Mouse (Mus musculus): ENCODE data around the gene D630039A03Rik. TPM values are rescaled to one million over a fixed set of nuclear protein-coding genes. Genes with fewer than 3 reads are reported as not detected.
"Not testable (repeated sequence)": the region's sequence is repeated elsewhere in the genome, so short reads cannot be mapped to it uniquely, and the experiment has no call there.

D630039A03Rik gene
- polyA plus RNA-seq, 2 experiments from 2014 or later, result 14.3 to 17.3 TPM

- no peak for ATAC-seq
Measured at GRCm38 (mm10) chr4:57924556-57925071, 8.5 kb upstream of the D630039A03Rik start.

- no peak for ATAC-seq
Measured at GRCm38 (mm10) chr4:57922171-57922570, 6.1 kb upstream of the D630039A03Rik start.

- ATAC-seq, result no peak
Measured at GRCm38 (mm10) chr4:57920522-57920921, 4.4 kb upstream of the D630039A03Rik start.

GRCm38 (mm10) chr4:57919494-57920423 lies 3.7 kb upstream of the D630039A03Rik start:
- no peak for ATAC-seq

GRCm38 (mm10) chr4:57916711-57917110 lies 614 bp upstream of the D630039A03Rik start:
- ATAC-seq, result no peak

GRCm38 (mm10) chr4:57915216-57915965 lies 706 bp downstream of the D630039A03Rik start:
- peak; percentile 74 for ATAC-seq

- no peak for ATAC-seq
Measured at GRCm38 (mm10) chr4:57914193-57915190, 1.6 kb downstream of the D630039A03Rik start.

GRCm38 (mm10) chr4:57913021-57913420 lies 3.1 kb downstream of the D630039A03Rik start:
- no peak for ATAC-seq

GRCm38 (mm10) chr4:57908860-57909259 lies 7.2 kb downstream of the D630039A03Rik start:
- no peak for ATAC-seq

GRCm38 (mm10) chr4:57906708-57907107 lies 9.4 kb downstream of the D630039A03Rik start:
- ATAC-seq, result no peak

- ATAC-seq, result peak; percentile 53
Measured at GRCm38 (mm10) chr4:57904638-57905037, 11.5 kb downstream of the D630039A03Rik start.

- ATAC-seq, result peak; percentile 67
Measured at GRCm38 (mm10) chr4:57904211-57904610, 11.9 kb downstream of the D630039A03Rik start.

- ATAC-seq, result no peak
Measured at GRCm38 (mm10) chr4:57902619-57903018, 13.5 kb downstream of the D630039A03Rik start.

GRCm38 (mm10) chr4:57901210-57901609 lies 14.9 kb downstream of the D630039A03Rik start:
- ATAC-seq, result peak; percentile 62

GRCm38 (mm10) chr4:57896631-57897030 lies 19.5 kb downstream of the D630039A03Rik start:
- peak; percentile 41 for ATAC-seq

GRCm38 (mm10) chr4:57895902-57896301 lies 20.2 kb downstream of the D630039A03Rik start:
- ATAC-seq, result no peak

- ATAC-seq, result no peak
Measured at GRCm38 (mm10) chr4:57895140-57895539, 21.0 kb downstream of the D630039A03Rik start.

- no peak for ATAC-seq
Measured at GRCm38 (mm10) chr4:57892001-57892586, 24.0 kb downstream of the D630039A03Rik start.

GRCm38 (mm10) chr4:57889773-57890172 lies 26.3 kb downstream of the D630039A03Rik start:
- no peak for ATAC-seq

- ATAC-seq, result not testable (repeated sequence)
Measured at GRCm38 (mm10) chr4:57888978-57889377, 27.1 kb downstream of the D630039A03Rik start.

- ATAC-seq, result no peak
Measured at GRCm38 (mm10) chr4:57888246-57888645, 27.9 kb downstream of the D630039A03Rik start.

GRCm38 (mm10) chr4:57886888-57887230 lies 29.2 kb downstream of the D630039A03Rik start:
- no peak for ATAC-seq

Measured in activated CD4-positive, CD25-positive, alpha-beta regulatory T cell, adult 4 months (primary cell).